Mouse (Mus musculus): Measurements from ENCODE around the gene Zfp715. TPM values are rescaled to one million over a fixed set of nuclear protein-coding genes. Genes with fewer than 3 reads are reported as not detected.

Gene Zfp715
- total RNA-seq (2017) = 46.8 TPM in 2 replicates

DNA sequence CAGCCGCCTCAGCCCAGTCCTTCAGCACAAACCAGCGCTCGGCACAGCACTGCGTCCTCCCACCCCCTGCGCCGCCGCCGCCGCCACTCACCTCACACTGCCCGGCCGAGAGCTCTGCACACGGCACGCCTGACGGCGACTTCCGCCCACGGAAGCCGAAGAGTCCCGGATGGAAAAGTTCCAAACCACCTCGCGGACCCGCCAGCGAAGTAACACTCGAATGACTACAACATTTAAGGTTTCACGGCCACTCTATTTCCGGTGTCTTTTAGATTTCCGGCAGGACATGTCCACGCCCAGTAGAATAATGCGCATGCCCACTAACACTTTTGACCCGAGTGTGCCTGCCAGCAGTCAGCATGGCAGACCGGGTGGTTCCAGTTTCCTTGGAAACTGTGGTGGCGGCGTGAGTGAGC is at the start of gene Zfp715:
Gene Zfp715 (minus strand): TSS at position 282 of the 416 bp plus-strand sequence.
- peak; percentile 89 for ATAC-seq (ENCODE audit: extremely low read depth, insufficient number of reproducible peaks, low FRiP score, poor library complexity, severe bottlenecking)

DNA sequence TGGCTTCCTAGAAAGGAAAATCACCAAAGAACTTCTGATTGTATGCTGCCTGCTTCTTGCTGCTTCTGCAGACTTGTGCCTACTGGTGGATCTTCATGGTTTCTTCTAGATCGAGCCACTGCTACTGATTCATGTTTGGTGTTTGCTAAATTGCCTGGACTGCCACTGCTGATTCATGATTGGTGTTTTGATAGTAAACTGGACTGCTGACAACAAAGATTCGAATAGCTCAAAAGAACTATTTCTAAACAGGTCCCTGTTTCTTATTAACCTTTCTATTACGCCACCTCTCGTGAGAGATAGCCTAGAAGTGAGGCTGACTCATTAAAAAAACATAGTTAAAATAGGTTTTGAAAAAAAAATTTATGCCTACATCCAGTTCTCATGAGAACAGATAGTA is 48.9 kb upstream of the Zfp715 start:
- no peak for ATAC-seq (ENCODE audit: extremely low read depth, insufficient number of reproducible peaks, low FRiP score, poor library complexity, severe bottlenecking)

DNA sequence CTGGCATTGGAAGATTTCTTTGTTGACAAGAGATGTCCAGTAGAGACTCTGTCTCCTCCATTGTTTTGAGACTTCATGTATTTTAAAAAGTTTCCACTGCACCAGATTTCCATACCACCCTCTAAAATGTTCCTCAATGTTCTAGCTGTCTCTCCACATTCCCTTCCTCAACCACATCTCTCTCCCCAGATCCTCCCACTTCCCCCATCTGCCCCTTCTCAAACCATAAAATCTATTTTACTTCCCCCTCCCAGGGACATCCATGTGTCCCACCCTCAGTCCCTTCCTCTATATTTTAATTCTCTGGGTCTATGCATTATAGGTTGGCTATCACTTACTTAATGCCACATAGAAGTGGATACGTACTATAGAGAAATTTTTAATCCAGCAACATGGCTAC is 48.3 kb upstream of the Zfp715 start:
- ATAC-seq (ENCODE audit: extremely low read depth, insufficient number of reproducible peaks, low FRiP score, poor library complexity, severe bottlenecking) = no peak

DNA sequence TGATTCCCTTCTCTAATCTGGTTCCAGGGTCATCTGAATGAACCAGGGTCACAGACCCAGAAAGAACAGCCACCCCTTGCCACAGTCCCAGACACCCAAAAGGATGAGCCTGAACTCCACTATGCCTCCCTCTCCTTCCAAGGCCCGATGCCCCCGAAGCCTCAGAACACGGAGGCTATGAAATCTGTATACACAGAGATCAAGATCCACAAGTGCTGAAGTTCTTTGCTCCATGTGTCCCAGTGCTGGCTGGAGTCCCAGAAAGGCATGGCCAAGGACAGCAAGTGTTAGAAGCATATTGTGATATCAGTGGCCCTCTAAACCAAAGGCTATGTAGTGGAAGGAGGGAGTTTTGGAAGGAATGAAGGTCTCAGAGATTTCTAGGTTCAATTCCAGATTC is 45.5 kb upstream of the Zfp715 start:
- ATAC-seq (ENCODE audit: extremely low read depth, insufficient number of reproducible peaks, low FRiP score, poor library complexity, severe bottlenecking) = no peak

GRCm38 (mm10) chr7:43354893-43355835 is 42.1 kb upstream of the Zfp715 start:
- ATAC-seq (ENCODE audit: extremely low read depth, insufficient number of reproducible peaks, low FRiP score, poor library complexity, severe bottlenecking) = no peak

GRCm38 (mm10) chr7:43353758-43354157 is 40.7 kb upstream of the Zfp715 start:
- no peak for ATAC-seq (ENCODE audit: extremely low read depth, insufficient number of reproducible peaks, low FRiP score, poor library complexity, severe bottlenecking)

- ATAC-seq (ENCODE audit: extremely low read depth, insufficient number of reproducible peaks, low FRiP score, poor library complexity, severe bottlenecking) = peak; percentile 76
Observed at GRCm38 (mm10) chr7:43353118-43353517, 40.0 kb upstream of the Zfp715 start.

- no peak for ATAC-seq (ENCODE audit: extremely low read depth, insufficient number of reproducible peaks, low FRiP score, poor library complexity, severe bottlenecking)
Observed at GRCm38 (mm10) chr7:43351154-43351553, 38.1 kb upstream of the Zfp715 start, which contains the start of gene Siglecf. TSS of gene Siglecf (plus strand) at chr7:43351341.

DNA sequence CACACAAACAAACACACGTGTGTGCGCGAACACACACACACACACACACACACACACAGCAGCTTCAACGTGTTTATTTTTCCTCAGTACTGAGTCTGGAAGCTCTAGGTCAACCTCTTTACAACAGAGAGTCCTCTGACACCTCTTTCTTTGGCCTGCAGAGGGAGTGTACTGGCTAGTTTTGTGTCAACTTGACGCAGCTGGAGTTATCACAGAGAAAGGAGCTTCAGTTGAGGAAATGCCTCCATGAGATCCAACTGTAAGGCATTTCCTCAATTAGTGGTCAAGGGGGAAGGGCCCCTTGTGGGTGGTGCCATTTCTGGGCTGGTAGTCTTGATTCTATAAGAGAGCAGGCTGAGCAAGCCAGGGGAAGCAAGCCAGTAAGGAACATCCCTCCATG is 36.5 kb upstream of the Zfp715 start:
- ATAC-seq (ENCODE audit: extremely low read depth, insufficient number of reproducible peaks, low FRiP score, poor library complexity, severe bottlenecking) = peak; percentile 62

DNA sequence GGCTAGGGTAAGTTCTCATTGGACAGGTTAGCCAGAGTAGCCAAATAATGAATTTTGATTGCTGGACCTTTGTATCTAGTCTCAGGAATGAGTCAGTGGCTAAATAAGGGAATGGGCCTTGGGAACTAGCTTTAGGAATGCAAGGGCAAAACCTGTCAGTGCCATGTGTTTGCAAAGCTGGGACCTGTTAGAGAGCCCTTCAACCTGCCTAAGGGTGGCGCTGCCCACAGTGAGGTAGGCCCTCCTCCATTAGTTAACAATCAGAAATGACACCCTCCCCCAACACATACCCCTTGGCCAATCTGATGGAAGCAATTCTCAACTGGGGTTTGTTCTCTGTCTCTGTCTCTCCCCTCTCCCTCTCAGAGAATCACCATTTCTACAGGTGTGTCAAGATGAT is 33.5 kb upstream of the Zfp715 start:
- no peak for ATAC-seq (ENCODE audit: extremely low read depth, insufficient number of reproducible peaks, low FRiP score, poor library complexity, severe bottlenecking)

DNA sequence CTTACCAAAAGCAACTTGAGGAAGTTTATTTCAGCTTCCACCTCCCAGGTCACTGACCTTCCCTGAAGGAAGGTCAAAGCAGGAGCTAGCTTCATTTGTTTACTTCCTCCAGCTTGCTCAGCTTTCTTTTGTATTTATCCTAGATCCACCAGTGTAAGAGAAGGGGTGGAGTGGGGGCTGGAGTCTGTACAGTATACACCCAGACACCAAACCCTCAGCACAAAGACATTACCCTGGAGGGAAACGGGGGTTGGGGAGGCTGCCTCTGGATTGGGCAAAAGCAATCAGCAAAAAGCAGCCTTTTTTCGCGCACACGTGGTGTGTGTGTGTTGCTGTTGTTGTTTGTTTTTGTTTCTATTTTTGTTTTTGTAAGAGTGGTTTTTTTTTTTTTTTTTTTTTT is 33.1 kb upstream of the Zfp715 start:
- ATAC-seq (ENCODE audit: extremely low read depth, insufficient number of reproducible peaks, low FRiP score, poor library complexity, severe bottlenecking) = no peak

DNA sequence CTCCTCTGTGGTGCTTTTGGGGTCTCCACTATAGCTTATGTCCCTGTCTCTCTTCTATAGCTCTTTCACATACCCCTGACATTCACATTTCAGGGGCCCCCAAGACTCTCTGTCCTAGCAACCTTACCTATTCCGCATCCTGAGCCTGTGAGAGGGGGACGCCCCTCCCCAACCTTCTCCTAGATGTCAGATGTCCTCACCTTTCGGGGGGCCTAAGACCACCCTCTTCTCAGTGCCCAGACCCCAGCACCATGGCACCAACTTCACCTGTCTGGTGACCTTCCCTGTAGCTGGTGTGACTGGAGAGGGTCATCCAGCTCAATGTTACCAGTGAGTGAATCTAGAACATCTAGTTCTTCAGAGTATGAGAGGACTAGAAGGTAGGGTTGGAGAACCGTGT is 31.4 kb upstream of the Zfp715 start:
- no peak for ATAC-seq (ENCODE audit: extremely low read depth, insufficient number of reproducible peaks, low FRiP score, poor library complexity, severe bottlenecking)

DNA sequence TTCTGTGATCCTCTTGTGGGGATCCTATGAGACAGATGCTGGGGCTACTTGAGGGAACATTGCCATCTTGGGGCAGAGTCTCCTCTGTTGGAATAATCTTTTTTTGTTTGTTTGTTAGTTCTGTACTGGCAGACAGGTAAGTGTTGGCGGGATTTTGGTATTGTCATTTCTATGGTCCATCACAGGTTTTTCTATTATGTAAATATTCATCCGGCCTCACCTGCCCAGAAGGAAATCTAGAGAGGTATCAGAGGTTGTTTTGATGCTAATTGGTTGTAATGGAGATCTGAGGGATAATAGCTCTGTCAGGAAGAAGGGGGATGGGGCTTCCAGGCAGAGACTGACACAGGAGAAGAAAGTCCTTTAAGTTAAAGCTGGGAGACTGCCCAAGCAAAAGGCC is 30.9 kb upstream of the Zfp715 start:
- ATAC-seq (ENCODE audit: extremely low read depth, insufficient number of reproducible peaks, low FRiP score, poor library complexity, severe bottlenecking) = no peak

- ATAC-seq (ENCODE audit: extremely low read depth, insufficient number of reproducible peaks, low FRiP score, poor library complexity, severe bottlenecking) = peak; percentile 39; the same call in 1 of the 2 replicates
Observed at GRCm38 (mm10) chr7:43343191-43343590, 30.1 kb upstream of the Zfp715 start.

- ATAC-seq (ENCODE audit: extremely low read depth, insufficient number of reproducible peaks, low FRiP score, poor library complexity, severe bottlenecking) = no peak
Observed at GRCm38 (mm10) chr7:43340771-43341170, 27.7 kb upstream of the Zfp715 start.

- no peak for ATAC-seq (ENCODE audit: extremely low read depth, insufficient number of reproducible peaks, low FRiP score, poor library complexity, severe bottlenecking)
Observed at GRCm38 (mm10) chr7:43333899-43334298, 20.8 kb upstream of the Zfp715 start.

DNA sequence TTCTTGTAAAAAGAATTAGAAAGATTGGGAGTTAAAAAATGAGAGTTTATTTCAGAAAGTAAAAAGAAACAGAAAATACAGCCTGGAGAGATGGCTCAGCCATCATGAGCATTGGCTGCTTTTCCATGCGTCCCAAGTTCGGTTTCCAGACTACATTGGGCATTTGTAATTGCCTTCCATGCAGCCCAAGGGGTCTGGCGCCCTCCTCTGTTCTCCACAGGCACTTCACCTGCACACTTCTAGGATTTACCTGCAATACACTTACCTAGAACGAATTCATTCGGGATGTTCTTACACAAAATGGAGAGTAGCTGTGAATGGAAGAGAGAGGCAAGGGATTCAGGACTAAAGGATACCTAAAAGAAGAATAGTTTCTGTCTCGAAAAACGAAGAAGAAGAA is 20.1 kb upstream of the Zfp715 start:
- peak; percentile 67; the same call in 1 of the 2 replicates for ATAC-seq (ENCODE audit: extremely low read depth, insufficient number of reproducible peaks, low FRiP score, poor library complexity, severe bottlenecking)

DNA sequence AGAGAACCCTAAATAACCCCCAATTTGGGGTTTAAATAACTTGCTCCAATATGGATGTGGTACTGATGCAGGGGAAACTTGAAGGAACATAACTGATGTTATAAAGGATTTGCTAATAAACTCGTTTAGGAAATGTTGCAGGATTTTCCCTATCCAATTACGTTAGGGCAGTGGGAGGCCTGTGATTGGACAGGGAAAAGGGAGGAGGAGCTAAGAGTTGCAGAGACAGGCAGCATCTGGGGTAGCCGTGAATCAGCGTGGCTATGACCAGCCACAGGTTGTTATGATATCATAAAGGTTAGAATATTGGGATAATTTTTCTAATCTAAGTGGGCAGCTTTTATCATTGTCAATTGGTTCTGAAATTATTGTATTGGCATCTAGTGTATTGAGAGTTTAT is 15.0 kb upstream of the Zfp715 start:
- no peak for ATAC-seq (ENCODE audit: extremely low read depth, insufficient number of reproducible peaks, low FRiP score, poor library complexity, severe bottlenecking)

DNA sequence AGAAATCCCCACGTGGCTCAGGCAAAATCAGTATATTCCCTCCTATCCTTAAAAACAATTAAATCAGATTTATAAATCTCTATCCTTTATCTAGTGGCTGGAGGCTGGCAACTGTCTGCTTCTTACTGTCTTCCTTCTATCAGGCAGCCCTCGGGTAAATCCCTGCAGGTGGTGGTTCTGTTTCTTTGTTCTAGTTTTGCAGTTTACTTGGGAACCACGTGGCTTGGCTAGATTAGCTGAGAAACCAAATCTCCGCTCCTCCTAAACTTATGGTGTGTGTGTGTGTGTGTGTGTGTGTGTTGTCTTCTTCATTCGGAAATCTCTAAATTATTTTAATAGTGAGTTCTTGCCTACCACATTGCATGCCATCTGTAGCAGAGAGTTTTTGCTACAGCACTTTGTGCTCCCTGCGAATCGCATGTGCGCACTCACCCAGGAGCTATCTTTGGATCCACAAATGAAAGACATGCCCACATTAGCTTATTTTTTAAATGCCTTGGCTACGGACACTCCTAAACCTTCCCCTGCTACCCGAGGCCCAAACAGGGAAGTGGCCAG is 13.2 kb upstream of the Zfp715 start:
- ATAC-seq (ENCODE audit: extremely low read depth, insufficient number of reproducible peaks, low FRiP score, poor library complexity, severe bottlenecking) = no peak

GRCm38 (mm10) chr7:43312386-43313012 is 595 bp downstream of the Zfp715 start:
- ATAC-seq (ENCODE audit: extremely low read depth, insufficient number of reproducible peaks, low FRiP score, poor library complexity, severe bottlenecking) = peak; percentile 21; the same call in 1 of the 2 replicates
